Mouse (Mus musculus): ENCODE results near the gene Lsr.

DNA sequence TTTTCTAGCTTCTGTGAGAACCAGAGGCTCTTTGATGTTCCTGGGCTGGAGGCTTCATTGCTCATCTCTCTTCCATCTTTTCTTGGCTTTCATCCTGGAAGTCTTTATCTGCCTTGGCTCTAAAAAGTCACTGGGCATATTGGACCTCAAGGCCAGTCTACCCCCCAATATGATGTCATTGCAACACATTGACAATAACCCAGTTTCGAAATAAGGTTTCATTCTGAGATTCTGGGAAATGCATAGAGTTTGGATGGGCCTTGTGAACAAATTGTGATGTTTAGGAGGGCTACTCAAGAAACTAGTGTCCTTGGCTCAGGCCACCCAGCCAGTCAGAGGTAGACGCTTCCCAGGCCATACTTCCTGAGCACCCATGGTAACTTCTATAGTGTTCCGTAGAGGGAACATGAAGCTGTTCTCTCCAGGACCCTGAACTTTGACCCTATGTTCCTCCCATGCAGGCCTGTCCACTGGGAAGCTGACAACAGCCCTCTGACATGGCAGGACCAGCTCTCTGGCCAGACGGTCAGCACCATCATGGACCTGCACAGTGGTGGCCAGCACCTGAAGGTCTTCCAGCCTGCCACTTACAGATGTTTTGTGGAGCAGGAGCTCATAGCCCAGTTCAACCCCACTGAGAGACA is 15.4 kb upstream of the Lsr start:
- TF ChIP-seq GATA1 (IDR thresholded peaks at IDR 0.05; ENCODE audit: borderline replicate concordance, low read length) (no peak), FLI1 (IDR thresholded peaks at IDR 0.05; ENCODE audit: low read length) (no peak)

Measured in megakaryocyte, embryonic 14.5 days (primary cell).